Mouse (Mus musculus) embryonic facial prominence, embryonic 11.5 days (tissue): Measurements from ENCODE around the gene Rps6ka2. TPM values are rescaled to one million over a fixed set of nuclear protein-coding genes. Genes with fewer than 3 reads are reported as not detected.
"Not testable (repeated sequence)": the region's sequence is repeated elsewhere in the genome, so short reads cannot be mapped to it uniquely, and the experiment has no call there.

Experiments used
- ATAC-seq: fragments of 200-750 bp; cut with Nextera tagmentation; replicated peaks from 2 replicates; pipeline ENCODE4 v1.8.0; 2017; ENCODE audit warnings: low read depth; ENCODE audit not compliant: insufficient number of reproducible peaks, low FRiP score, low TSS enrichment
- DNase-seq: peaks from one replicate; pipeline ENCODE4 v3.0.0-alpha.2; 2015; ENCODE audit warnings: low spot score
- H3K27ac ChIP-seq: fragments of 300-500 bp; sonication (generic); replicated peaks from 2 replicates; pipeline ENCODE4 v1.5.1; 2014; ENCODE audit warnings: mild to moderate bottlenecking, low read depth, low read length, control low read depth
- H3K27me3 ChIP-seq: fragments of 300-500 bp; sonication (generic); 2 replicates; pipeline ENCODE4 v1.6.1; 2014; ENCODE audit warnings: mild to moderate bottlenecking, low read length, moderate library complexity, mixed read lengths; ENCODE audit not compliant: control insufficient read depth, insufficient read depth
- H3K36me3 ChIP-seq: fragments of 300-500 bp; sonication (generic); replicated peaks from 2 replicates; pipeline ENCODE4 v1.6.1; 2014; ENCODE audit warnings: low read depth, mild to moderate bottlenecking, low read length, moderate library complexity, mixed read lengths; ENCODE audit not compliant: control insufficient read depth, insufficient read depth
- H3K4me1 ChIP-seq: fragments of 300-500 bp; sonication (generic); 2 replicates; pipeline ENCODE4 v1.6.1; 2014; ENCODE audit warnings: low read length, mixed read lengths; ENCODE audit not compliant: control insufficient read depth, insufficient read depth
- H3K4me2 ChIP-seq: fragments of 300-500 bp; sonication (generic); 2 replicates; pipeline ENCODE4 v1.6.1; 2014; ENCODE audit warnings: low read depth, mild to moderate bottlenecking, control low read depth, low read length, moderate library complexity
- H3K4me3 ChIP-seq: fragments of 300-500 bp; sonication (generic); 2 replicates; pipeline ENCODE4 v1.5.1; 2014; ENCODE audit warnings: low read depth, low read length, control low read depth
- H3K9ac ChIP-seq: fragments of 300-500 bp; sonication (generic); replicated peaks from 2 replicates; pipeline ENCODE4 v1.6.1; 2014; ENCODE audit warnings: mild to moderate bottlenecking, control low read depth, low read length
- H3K9me3 ChIP-seq: fragments of 300-500 bp; sonication (generic); replicated peaks from 2 replicates; pipeline ENCODE4 v1.6.1; 2016; ENCODE audit warnings: mild to moderate bottlenecking, low read length, inconsistent platforms, mixed read lengths; ENCODE audit not compliant: control insufficient read depth
- WGBS: fragments of 180-500 bp; shearing (Covaris S2); extraction: QIAGEN DNeasy Blood & Tissue Kit; methylation state at CpG from one replicate; pipeline ENCODE4 v1.1.7; 2014; 5-methylcytosine and 5-hydroxymethylcytosine counted together
- polyA plus RNA-seq: library from polyadenylated mRNA; unstranded; fragments of >200 nt; fragmentation: Nextera tagmentation; extraction: Ambion mirVana; gene quantifications from 2 replicates; pipeline ENCODE4 v1.2.1, GENCODE M21; 2014

Rps6ka2 gene
- polyA plus RNA-seq, 1 experiment from 2014 or later: 20.4 TPM

DNA sequence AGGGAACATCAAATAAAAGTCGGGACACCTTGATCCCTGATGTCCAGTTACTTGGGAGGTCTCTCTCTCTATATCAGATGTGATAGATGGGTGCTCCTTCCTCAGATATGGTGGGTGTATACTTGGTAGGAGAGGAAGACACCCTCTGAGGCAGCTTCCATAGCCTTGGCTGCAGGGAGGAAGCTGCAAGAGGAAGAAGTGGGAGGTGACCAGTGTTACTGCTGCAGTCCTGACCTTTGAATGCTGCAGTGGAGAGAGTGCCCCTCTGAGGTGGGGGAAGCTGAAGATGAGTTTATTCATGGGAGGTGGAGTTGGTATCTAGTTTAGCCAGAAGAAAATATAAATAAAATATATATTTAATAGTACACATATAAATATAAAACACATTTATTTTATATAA lies 5.4 kb downstream of the Rps6ka2 start:
- Histone ChIP-seq H3K36me3 (no peaks in the 10 kb centered on the region), H3K4me3 (no peak overlapping the region), H3K9me3 (no peaks in the 10 kb centered on the region), H3K27ac (no peak overlapping the region), H3K9ac (no peak overlapping the region), H3K4me1 (no peaks in the 10 kb centered on the region; the same call in 1 of the 2 replicates), H3K4me2 (no peak overlapping the region), H3K27me3 (no peaks in the 10 kb centered on the region)
- 79% methylated on average over 1 of the region's 1 CpGs for WGBS
- ATAC-seq (no peak), DNase-seq (no peak)

DNA sequence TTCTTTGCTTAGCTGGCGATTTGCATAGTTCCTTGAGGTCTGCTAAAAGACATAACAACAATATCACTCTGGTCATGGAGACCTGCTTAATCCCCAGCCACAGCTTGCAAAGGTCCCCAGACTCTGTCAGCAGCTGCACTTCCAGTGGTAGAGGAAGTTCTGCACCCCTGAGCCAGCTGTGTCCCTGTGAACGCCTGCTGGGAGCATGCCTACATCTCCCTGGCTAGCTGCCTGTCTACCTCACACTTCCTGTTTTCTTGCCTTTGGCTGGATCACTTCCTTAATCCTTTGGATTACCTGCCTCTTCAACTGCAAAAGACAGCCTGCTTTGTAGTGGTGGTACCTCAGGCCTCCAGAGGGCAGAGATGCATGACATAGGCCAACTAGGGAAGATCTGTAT lies 6.5 kb downstream of the Rps6ka2 start:
- Histone ChIP-seq H3K9ac (no peak overlapping the region), H3K9me3 (no peaks in the 10 kb centered on the region), H3K27ac (no peak overlapping the region), H3K4me3 (no peak overlapping the region), H3K4me2 (no peak overlapping the region), H3K27me3 (no peaks in the 10 kb centered on the region), H3K36me3 (no peaks in the 10 kb centered on the region), H3K4me1 (no peaks in the 10 kb centered on the region; the same call in 1 of the 2 replicates)
- 25% methylated on average over 2 of the region's 2 CpGs for WGBS
- ATAC-seq: no peak
- no peak for DNase-seq

DNA sequence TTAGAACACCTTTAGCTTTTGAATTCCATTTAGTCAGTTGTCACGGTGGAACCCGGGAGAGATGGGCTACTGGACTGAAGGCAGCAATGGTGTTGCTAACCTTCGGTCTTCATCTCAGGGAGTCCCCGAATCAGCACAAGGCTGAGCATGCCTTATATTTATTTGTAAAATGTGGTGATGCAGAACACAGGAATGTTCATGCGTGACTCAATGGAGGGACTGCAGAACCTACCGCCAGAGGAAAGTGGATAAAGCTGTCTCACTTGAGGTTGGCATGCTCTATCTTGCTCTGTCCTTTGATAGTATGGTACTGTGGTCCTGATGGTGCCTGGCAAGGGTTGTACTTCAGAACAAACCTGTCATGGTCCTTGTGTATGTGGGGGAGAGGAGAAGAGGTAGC lies 8.3 kb downstream of the Rps6ka2 start:
- no peak overlapping the region for H3K4me2 ChIP-seq
- no peaks in the 10 kb centered on the region for H3K27me3 ChIP-seq
- DNase-seq (no peak), ATAC-seq (no peak)
- H3K9me3 ChIP-seq: no peaks in the 10 kb centered on the region
- no peak overlapping the region for H3K9ac ChIP-seq
- no peaks in the 10 kb centered on the region for H3K36me3 ChIP-seq
- H3K27ac ChIP-seq: no peak overlapping the region
- no peak overlapping the region for H3K4me3 ChIP-seq
- 94% methylated on average over 6 of the region's 6 CpGs for WGBS
- no peaks in the 10 kb centered on the region; the same call in 1 of the 2 replicates for H3K4me1 ChIP-seq

- Histone ChIP-seq H3K4me2 (no peak overlapping the region), H3K4me3 (no peak overlapping the region), H3K4me1 (no peaks in the 10 kb centered on the region), H3K9me3 (no peaks in the 10 kb centered on the region), H3K9ac (no peak overlapping the region), H3K36me3 (no peaks in the 10 kb centered on the region), H3K27me3 (no peaks in the 10 kb centered on the region), H3K27ac (no peak overlapping the region)
- ATAC-seq (no peak), DNase-seq (no peak)
- 66% methylated on average over 9 of the region's 9 CpGs for WGBS
These were observed 12.3 kb downstream of the Rps6ka2 start for GRCm38 (mm10) chr17:7182187-7182586.

- H3K4me3 ChIP-seq, H3K9ac ChIP-seq, H3K27ac ChIP-seq, H3K4me1 ChIP-seq, H3K36me3 ChIP-seq, H3K9me3 ChIP-seq, DNase-seq, H3K27me3 ChIP-seq, H3K4me2 ChIP-seq, ATAC-seq: not testable (repeated sequence)
- WGBS: 81% methylated on average over 1 of the region's 1 CpGs
These were observed 17.1 kb downstream of the Rps6ka2 start for GRCm38 (mm10) chr17:7187037-7187436.

DNA sequence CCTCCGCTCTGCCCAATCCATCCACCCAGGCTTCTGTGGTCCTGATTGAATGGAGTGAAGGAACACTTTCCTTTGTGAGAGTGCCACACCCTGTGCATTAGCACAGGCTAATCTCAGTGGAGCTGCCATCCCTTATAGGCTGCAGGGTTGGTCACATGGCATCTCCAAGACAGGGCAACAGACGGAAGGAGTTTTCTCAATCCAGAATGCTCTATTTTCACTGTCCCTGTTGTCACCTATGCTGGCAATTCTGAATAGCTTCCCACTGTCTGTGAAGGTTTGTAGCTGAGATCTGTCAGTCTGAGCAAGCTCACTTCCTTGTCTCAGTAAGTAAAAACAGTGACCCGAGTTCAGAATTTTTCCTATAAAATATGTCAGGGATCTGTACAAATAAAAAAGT lies 19.5 kb downstream of the Rps6ka2 start:
- Histone ChIP-seq H3K27ac (no peak overlapping the region), H3K4me3 (no peak overlapping the region), H3K4me1 (no peaks in the 10 kb centered on the region), H3K27me3 (no peaks in the 10 kb centered on the region), H3K9ac (no peak overlapping the region), H3K4me2 (no peak overlapping the region), H3K9me3 (no peaks in the 10 kb centered on the region), H3K36me3 (no peaks in the 10 kb centered on the region)
- DNase-seq (no peak), ATAC-seq (no peak)
- WGBS: 93% methylated on average over 3 of the region's 3 CpGs

DNA sequence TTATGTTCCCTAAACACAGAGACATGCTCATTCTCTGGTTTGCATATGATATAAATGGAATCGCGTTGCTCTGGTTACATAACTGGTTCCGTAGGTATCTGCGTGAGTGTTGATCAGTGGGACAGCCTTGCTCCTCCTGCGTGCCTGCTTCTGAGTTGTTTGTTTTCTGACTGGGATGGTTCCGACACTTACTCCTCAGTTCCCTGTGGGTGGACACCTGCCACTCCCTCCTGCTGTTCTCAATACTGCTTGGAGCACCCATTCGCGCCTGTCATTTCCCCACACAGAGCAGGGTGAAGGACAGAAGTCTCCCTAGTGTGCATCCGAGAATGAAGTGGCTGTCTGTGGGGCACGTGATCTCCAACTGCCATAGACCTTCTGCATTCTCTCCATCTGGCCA lies 20.1 kb downstream of the Rps6ka2 start:
- H3K36me3 ChIP-seq: no peaks in the 10 kb centered on the region
- no peak overlapping the region for H3K27ac ChIP-seq
- no peak overlapping the region for H3K9ac ChIP-seq
- no peaks in the 10 kb centered on the region for H3K9me3 ChIP-seq
- no peak for ATAC-seq
- H3K4me1 ChIP-seq: no peaks in the 10 kb centered on the region
- no peaks in the 10 kb centered on the region for H3K27me3 ChIP-seq
- no peak for DNase-seq
- no peak overlapping the region for H3K4me2 ChIP-seq
- WGBS: 91% methylated on average over 10 of the region's 10 CpGs
- H3K4me3 ChIP-seq: no peak overlapping the region

DNA sequence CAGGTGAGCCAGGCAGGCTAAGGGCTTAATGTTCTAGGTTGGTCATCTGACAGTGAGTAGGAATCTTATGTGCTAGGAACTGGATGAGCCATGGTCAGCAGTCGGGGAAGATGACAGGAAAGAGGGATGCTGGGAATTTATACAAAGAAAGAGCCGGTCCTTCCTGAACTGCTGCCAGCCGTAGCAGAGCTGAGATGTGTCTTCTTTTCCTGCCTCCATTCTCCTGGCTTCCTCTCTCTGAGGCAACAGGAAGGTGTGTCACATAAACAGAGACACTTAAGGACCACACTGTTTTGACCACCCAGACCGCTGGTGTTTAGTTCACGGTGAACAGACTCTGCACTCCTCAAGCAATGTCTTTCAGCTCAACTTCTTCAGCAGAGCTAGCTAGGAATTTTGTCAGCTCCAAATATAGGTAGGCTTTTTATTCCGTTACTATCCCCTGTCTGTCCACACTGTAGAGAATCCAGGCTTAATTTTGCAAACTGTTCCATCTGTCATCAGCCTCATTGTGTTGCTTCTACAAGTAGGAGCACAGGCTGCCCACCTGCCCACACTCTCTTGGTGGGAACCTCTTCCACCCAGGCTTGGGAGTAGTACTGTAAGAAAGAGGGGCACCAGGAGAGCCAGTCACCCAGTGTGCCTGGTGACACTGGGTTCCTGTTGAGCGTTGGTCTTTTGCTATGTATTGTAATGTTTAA lies 24.4 kb downstream of the Rps6ka2 start:
- 86% methylated on average over 7 of the region's 7 CpGs for WGBS
- ATAC-seq: no peak

More for the DNA sequence above, 24.4 kb downstream of the Rps6ka2 start:
- H3K27me3 ChIP-seq: no peaks in the 10 kb centered on the region
- DNase-seq: no peak
- H3K36me3 ChIP-seq: no peaks in the 10 kb centered on the region
- no peak overlapping the region for H3K4me2 ChIP-seq
- H3K4me3 ChIP-seq: no peak overlapping the region
- H3K9ac ChIP-seq: no peak overlapping the region
- no peak overlapping the region for H3K27ac ChIP-seq
- no peaks in the 10 kb centered on the region for H3K9me3 ChIP-seq
- H3K4me1 ChIP-seq: no peaks in the 10 kb centered on the region
